Mouse (Mus musculus) MEL-GATA-1-ER (cell line): ENCODE measurements around the gene Pfas.
"Not testable (repeated sequence)": the region's sequence is repeated elsewhere in the genome, so short reads cannot be mapped to it uniquely, and the experiment has no call there.

Experiments used
- DNase-seq: peaks from one replicate; pipeline ENCODE4 v3.0.0-alpha.2; 2012; ENCODE audit warnings: low read depth; ENCODE audit errors: extremely low read depth

Gene Pfas

DNA sequence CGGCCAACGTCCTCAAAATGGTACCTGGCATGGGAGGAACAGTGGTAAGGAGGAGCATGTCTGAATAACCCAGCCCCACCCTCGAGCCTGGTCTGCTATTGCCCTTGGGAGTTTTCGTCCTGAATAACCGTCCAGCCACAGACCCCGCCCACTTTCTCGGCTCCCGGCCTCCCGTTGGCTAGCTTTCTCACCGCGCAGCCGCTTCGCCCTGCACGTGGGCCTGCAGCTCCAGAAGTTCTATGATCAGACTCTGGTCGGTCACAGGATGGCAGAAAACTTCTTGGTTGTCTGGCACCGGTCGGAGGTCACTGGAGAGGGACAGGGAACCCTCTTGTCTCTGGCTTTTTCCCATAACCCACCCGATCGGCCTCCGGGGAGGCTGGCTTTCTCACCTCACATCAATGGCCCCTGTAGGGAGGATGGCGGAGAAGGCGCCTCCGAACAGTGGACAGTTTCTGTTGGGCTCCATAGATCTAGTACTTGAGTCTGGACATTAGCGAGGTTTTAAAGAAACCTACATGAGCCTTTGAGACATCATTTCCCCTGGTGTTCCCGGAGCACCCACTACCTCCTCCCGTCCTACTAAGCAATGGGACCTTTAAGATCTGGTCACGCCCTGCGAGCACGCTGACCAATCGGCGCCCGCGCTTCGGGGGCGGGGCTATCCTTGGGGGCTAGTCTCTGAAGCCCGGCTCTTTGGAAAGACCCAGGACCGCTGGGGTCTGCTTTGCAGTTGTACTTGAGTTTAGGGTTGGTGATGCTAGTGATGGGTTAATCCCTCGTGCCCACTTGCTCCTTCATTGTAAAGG, 34.8 kb downstream of the Pfas start:
- peak; percentile 85 for DNase-seq

DNA sequence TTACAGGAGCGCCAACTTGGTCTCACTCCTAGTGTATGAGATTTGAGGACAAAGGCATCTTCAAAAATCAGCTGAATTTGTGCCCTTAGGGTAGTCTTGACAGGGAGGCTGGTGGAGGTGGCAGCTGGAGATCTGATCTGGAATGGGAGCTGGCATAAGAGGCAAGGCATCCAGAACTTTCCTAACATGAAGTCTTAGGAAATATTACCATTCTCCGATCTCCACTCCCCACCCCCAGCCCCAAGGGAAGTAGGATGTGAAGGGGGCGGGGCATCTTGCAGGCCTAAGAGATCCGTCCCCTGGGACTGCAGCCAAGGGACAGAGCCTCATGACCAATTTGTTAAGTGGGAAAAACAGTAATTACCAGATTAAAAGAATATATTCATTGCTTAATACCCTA, 38.0 kb downstream of the Pfas start:
- no peak for DNase-seq

DNA sequence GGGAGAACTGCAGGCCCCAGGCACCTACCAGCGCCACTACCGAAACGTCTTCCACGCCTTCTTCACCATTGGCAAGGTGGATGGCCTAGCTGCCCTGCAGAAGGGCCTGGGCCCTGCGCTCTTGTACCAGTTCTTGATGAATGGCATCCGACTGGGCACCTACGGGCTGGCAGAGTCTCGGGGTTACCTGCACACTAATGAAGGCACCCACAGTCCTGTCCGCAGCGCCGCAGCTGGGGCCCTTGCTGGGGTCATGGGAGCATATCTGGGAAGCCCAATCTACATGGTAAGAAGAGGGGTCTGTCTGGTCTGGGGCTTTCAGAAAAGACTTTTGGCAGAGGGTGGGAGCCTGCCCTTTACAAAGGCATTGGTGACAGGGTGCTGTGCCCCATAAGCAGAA, 39.5 kb downstream of the Pfas start:
- no peak for DNase-seq

DNA sequence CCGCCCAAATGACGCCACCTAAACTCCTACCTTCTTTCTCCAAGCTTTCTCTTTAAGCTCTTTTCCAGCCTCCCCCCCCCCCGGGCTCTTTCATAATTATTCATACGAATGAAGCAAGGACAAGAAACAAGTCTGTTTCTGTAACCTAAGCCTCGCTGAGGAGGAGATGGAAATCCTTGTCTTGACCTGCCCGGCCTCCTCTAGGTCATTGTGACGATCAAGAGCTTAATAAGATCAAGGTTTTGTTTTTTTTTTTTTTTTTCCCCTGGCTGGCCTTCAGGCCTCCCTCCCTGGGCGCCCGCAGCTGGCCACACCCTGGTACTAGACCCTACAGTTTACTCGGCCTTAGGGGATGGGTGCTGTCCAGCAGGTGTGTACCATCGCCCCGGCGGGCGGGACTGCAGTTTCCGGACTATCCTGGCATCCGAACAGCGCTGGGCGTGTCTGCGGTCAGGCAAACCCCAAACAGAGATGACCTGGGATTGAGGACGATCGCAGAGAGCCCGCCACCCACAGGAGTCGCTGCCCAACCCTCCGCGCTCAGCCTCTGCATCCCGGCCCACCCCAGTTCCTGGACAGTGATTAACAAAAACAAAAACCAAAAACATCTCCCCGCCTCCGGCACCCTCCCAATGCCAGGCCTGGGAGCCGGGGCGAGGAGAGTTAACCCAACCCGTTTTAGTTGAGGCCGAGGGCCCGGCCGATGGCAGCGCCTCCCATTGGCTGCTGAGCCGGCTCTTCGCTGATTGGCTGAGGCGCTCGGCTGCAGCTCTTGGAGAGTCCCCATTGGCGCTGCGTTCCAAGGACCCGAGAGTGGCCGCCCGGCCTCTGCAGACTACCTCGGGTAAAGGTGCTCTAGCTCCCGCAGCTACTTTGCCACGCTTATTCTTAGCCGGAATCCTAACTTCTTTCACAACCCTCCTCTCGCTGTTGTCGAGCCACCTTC, 40.6 kb downstream of the Pfas start, which contains the start of gene Slc25a35:
TSS of gene Slc25a35 (plus strand) at position 795 of the 946 bp plus-strand sequence.
- DNase-seq: peak; percentile 73

DNA sequence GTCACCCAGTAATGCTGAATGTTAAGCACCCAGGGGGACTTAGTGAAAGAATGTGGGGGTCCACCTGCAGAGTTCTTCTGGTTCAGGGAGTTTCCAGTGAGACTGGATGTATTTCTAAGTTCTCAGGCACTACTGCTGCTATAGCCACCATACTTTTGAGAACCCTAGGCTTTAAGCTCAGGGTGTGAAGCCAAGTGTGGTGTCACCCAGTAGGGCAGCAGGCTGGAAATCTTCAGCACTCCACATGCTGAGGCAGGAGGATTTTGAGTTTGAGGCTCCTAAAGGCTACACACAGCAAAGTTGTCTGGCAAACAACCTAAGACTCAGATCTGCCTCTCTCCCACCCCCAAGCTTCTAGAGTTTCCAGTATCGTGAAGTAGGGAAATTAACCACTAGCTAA, 41.7 kb downstream of the Pfas start:
- DNase-seq: no peak

DNA sequence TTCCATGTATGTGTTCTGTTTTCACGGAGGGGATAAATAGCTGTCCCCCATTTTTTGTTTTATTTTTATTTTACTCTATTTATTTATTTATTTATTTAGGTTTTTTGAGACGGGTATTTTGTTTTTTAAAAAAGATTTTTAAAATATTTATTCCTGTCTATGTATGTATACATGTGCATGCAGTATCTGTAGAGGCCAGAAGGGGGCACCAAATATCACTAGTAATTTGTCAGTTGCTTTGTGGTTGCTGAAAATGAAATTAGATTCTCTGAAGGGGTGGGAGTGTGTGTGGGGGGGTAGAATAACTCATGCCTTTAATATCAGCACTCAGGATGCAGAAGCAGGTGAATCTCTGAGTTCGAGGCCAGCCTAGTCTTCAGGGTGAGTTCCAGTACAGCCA, 42.4 kb downstream of the Pfas start:
- DNase-seq: peak; percentile 84

DNA sequence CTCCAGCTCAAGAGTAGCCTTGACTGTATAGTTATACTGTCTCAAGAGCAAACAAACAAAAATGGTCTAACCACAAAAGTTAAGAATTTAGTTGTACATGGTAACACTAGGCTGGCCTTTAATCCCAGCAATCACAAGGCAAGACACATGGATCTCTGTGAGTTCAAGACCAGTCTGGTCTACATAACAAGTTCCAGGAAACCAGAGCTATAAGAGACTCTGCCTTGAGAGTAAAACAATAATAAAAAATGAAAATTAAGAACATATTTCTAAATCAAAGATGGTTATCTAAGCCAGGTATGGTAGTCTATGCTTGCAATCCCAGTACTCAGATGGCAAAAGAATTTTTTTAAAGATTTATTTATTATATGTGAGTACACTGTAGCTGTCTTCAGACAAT, 43.2 kb downstream of the Pfas start:
- peak; percentile 60 for DNase-seq

DNA sequence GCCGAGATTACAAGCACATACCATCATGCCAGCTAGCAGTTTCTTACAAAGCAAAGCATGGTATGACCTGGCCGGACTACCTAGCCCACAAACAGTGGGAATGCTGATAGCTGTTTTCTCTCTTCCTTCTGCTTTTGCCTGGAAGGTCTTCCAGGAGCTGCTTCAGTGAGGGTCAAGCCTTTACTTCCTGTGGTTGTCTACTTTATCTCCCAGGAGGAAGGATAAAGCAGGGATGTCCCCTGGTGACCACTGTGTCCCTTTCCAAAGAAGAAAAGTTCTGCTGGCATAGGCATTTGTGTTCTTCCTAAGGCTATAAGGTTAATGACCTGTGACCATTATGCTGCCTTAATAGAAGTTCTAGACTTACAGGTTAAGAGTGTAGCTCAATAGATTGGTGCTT, 44.9 kb downstream of the Pfas start:
- DNase-seq: no peak

DNA sequence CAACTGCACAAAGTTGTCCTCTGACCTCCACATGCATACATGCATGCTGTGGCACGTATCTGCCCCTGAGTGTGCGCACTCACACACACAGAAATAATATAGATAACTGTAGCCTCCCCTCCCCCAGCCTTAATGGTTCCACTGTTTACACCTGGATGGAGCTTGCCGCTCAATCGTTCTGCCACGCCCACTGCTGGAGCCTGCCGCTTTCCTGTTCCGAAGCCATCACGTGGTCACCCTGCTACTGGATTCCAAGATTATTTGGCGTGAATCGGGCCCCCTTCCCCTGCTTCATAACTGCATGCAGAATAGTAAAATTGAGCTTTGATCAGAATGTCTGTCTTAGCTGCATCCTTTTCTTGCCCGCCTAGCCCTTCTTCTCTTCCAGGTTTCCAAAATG, 46.1 kb downstream of the Pfas start:
- DNase-seq: not testable (repeated sequence)

DNA sequence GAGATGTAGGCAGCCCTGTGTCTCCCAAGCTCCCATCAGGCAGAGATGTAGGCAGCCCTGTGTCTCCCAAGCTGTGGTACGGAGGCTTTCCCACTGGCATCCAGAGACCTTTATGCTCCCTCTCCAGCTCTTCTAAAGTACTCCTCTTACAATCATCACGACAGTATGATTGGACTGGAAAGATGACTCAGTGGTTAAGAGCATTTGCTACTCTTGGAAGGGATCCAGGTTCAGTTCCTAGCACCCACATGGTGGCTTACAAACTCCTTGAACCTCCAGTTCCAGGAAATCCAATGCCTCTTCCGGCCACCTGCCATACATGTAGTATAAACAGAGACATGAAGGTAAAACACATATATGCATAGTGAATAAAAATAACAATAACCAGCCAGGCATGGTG, 46.7 kb downstream of the Pfas start:
- no peak for DNase-seq

DNA sequence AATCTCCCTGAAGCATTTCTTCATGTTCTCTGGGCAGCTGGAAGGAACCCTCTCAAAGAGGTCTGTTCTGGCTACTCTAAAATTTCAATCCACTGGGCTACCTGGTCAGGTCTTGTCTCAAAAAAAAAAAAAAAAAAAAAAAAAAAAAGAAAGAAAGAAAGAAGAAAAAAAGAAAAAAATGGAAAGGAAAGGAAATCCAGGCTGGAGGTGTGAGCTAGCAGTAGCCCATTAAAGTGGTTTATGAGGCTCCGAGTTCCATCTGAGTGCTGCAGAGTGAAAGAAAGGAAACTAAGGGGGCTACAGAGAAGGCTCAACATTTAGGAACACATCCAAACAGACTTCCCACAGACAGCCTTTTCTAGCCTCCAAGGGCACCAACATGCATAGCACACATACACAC, 50.3 kb downstream of the Pfas start:
- no peak for DNase-seq

DNA sequence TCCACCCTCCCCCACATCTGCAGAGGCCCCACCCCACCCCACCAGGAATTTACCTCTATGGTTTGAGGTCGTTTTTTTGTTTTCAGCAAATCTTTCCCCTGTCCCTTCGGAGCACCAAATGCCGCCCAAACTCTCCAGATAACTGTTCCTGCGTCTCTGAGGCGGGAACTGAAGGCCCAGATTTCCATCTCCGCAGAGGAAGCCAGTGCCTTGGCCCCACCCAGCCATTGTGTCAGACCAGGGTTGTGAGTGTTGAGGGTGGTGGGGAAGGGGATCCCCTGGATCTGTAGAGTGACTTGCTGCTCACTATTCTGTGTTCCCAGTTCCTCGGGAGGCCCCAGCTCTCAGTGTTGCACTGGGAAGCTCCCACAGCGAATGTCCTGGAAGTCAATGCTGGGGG, 51.0 kb downstream of the Pfas start, which contains the start of gene Arhgef15:
TSS of gene Arhgef15 (minus strand) at position 173 of the 400 bp plus-strand sequence.
- DNase-seq: no peak

DNA sequence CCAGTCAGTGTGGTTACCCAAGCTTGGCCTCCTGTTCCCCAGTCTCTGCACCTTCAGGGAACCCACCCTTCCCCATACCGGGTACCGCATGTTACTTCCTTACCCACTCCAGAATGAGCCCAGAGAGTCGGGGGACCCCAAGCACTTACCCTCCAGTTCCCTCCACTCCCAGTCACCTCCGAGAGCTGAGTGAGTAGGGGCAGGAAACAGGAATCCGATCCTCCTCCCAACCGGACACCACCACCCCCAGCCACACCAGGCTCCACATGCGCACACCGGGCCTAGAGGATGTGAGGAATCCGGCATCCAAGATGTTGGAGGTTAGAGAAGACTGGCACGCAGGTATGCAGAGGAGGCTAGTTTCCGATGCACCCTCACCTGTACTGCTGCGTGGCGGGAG, 51.6 kb downstream of the Pfas start:
- no peak for DNase-seq

DNA sequence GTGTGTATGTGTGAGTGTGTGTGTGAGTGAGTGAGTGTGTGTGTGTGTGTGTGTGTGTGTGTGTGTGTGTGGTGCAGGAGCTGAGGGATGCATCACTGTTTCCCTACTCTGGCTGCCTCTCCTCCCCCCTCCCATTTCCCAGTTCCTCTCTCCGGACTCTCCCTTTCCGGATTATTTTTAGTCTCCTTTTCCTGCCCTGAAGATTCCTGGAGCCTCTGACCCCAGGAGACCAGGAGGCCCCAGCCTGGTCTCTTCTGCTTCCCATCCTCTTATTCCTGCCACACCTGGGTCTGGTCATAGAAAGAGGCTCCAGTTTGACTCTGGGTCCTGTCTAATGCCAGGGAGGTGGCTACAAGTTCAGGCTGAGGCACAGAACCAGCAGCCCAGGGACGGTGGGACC, 52.2 kb downstream of the Pfas start:
- DNase-seq: no peak

DNA sequence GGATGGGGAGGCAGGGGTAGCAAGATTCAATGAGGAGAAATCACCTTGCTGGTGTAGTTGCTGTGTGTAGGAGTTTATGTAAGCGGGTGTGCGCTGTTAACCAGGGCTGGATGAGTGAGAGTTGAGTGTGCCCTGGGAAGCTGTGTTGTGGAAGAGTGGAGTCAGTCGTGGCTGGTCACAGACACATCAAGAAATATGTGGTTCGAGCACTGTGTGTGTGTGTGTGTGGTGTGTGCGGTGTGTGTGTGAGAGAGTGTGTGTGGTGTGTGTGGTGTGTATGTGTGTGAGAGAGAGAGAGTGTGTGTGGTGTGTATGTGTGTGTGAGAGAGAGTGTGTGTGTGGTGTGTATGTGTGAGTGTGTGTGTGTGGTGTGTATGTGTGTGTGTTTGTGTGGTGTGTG, 52.8 kb downstream of the Pfas start:
- no peak for DNase-seq

DNA sequence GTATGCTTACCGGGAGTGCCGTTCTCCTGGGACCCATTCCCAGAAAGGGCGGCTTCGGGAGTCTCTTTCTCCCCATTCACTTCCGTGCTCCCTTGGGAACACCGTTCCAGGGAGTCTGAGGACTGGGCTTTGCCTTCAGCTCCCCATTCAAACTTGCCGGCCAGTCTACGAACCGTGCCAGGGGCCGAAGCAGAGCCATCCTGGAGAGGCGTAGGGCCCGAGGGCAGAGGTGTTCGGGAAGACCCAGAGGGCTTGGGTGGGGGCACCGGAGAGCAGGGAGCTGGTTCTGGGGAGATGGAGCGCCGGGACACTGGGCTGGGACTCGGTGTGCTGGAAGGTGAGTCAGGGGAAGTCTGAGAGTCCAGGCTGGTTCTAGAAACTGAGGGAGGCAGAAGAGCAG, 53.9 kb downstream of the Pfas start:
- no peak for DNase-seq

DNA sequence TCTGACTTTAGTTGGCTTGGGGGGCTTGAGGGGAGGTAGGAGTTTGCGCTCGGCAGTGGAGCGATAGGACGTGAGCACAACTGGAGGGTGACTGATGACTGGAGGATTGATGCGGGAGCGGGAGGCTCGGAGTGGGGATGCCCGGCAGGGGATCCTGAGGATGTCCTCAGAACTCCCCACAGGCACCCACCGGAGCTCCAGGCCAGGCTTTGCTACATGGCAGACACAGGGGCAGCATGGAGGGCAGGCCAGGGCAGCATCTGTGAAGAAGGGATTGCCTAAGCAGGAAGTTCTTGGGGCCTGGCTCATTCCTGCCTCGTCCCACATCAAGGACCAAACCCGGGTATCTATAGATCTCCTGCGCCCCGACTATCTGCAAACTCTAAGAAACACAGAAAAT, 54.4 kb downstream of the Pfas start:
- no peak for DNase-seq

DNA sequence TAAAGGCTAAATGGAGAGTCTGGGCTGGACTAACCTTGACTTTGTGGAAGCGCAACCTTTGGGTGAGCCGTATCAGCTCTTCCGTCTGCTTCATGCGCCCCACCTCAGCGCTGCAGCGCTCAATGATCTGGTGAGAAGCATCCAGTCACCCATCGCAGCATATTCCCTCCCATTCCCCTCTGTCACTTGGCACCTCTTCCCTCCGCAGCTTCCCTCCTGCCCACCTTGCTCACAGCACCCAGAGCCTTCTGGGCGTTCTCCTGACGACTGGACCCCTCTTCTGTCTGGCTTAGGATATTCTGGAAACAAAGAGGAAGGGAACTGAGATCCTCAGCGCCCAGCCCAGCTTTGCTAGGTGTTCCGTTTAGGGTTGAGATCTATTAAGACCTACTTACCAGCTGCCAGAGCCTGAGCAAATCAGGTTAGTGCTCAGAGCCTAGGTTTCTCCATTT, 60.7 kb downstream of the Pfas start:
- DNase-seq: no peak

DNA sequence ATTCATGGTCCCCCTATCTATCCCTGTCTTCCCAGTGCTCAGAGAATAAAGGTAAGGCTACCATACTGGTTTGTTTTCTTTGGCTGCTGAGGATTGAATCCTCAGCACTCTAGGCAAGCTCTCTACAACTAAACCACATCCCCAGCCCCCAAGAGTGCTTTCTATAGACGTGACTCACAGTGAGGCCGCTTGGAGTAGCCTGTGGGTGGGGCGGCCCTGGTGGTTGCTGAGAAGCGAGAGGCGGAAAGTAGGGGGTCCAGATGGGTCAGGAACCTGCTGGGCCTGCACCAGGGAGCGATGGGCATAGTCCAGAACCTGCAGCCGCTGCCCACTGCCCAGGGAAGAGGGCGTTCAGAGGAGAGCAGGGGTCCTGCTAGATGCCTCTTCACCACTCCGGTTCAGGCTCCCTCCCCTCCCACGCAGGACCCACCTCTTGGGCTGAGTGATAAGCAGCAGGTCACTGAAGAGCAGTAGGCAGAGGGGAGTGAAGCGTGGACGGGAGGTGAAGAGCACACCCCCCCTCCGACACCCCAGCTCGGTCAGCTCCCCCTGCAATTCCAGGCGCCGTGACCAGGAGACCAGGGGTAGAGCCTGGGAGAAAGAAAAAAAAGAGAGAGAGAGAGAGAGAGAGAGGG, 61.3 kb downstream of the Pfas start:
- no peak for DNase-seq

DNA sequence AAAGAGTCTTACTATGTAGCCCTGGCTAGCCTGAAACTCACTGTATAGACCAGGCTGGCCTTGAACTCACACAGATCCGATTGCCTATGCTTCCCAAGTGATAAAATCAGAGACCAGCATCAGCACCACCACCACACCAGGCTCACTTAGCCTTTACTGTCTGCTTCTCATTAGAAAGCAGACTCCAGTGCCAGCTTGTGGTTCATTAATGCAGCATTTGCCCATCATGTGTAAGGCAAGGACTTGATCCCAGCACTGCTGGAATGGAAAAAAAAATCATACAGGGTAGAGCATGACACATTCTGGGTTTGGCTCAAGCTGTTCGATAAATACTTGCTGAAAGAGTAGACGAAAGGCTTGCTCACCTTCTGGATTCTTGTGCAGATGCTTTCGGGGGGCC, 62.3 kb downstream of the Pfas start:
- DNase-seq: no peak

DNA sequence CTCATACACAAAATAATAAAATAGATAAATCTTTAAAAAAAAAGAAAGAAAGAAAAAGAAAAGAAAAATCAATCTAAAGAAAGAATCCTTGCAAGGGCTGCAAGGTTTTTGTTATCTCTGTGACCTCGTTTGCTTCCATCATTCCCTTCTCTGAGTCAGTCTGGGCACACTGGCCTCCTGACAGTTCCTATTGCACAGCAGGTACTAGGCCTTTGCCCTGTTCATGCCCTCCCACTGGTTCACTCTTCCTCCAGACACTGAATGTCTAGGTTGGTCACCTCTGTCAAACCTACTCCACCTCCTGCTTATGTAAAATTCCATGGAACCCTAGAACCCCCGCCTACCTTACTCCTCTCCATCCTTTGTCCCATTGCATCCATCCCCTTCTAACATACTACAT, 63.0 kb downstream of the Pfas start:
- DNase-seq: no peak

DNA sequence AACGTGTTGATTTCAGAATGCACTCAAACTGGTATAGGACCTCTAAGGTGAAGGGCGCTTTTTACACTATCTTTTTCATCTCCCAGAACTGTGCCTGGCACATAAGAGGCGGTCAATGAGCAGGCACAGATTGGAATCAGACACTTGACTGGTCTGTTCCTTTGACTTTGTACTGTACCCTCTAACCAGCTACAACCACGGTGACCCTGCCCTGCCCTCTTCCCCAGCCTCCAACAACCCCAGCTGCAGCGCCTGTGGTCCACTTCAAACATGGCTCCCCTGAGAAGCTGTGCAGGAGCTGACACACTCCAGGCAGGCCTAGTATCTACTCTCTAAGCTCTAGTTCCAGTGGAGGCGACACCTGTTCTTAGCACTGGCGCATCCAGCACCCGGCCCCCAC, 65.5 kb downstream of the Pfas start:
- DNase-seq: no peak
